Mouse (Mus musculus): Measurements from ENCODE around the gene Mpp2.

DNA sequence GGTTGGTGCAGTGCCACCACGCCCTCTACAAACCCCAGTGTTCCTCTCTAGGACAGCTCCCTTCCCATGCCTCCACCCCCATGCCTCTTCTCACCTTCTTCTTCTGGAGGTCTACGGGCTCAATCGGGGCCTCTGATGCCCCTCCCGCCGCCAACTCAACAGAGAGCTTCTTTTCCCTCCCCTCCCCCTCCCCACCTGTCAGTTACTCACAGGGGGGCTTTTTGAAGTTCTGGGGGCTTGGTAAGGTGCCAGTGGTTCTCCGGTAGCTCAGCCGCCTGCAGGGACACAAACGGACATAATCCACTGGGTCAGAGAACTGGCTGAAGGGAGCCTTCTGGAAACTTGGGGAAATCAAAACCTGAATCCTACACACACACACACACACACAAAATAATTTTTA is 76.8 kb downstream of the Mpp2 start:
- TF ChIP-seq CTCF (IDR thresholded peaks at IDR 0.05; ENCODE audit: borderline replicate concordance, insufficient read depth, low read length) (no peak), POLR2A (IDR thresholded peaks at IDR 0.05; ENCODE audit: low read depth, low read length) (no peak)
